Mouse (Mus musculus): ENCODE measurements around the gene Smim15. TPM values are rescaled to one million over a fixed set of nuclear protein-coding genes. Genes with fewer than 3 reads are reported as not detected.

The Smim15 gene
- polyA plus RNA-seq, 1 experiment from 2014 or later, result 84.7 TPM

- Histone ChIP-seq H3K27me3 (ENCODE audit: insufficient read depth, low read length) (no peaks in the 10 kb centered on the region), H3K9ac (replicated peaks; ENCODE audit: low read length) (no peak overlapping the region), H3K4me3 (ENCODE audit: low read length) (no peak overlapping the region), H3K4me2 (replicated peaks; ENCODE audit: low read depth, low read length) (no peak overlapping the region), H3K36me3 (ENCODE audit: insufficient read depth, low read length) (no peaks in the 10 kb centered on the region), H3K4me1 (ENCODE audit: insufficient read depth, low read length) (no peaks in the 10 kb centered on the region), H3K27ac (ENCODE audit: low read length) (no peak overlapping the region), H3K9me3 (ENCODE audit: low read length) (no peaks in the 10 kb centered on the region)
- no peak for ATAC-seq (ENCODE audit: low FRiP score, low TSS enrichment)
- 99% methylated on average over 4 of the region's 4 CpGs for WGBS
Observed at GRCm38 (mm10) chr13:108084086-108084485, 39.8 kb downstream of the Smim15 start.

- no peak overlapping the region for H3K4me3 ChIP-seq (ENCODE audit: low read length)
- no peak overlapping the region for H3K27ac ChIP-seq (ENCODE audit: low read length)
- WGBS, result 82% methylated on average over 5 of the region's 5 CpGs
- no peaks in the 10 kb centered on the region for H3K4me1 ChIP-seq (ENCODE audit: insufficient read depth, low read length)
- H3K9ac ChIP-seq (replicated peaks; ENCODE audit: low read length), result no peak overlapping the region
- no peaks in the 10 kb centered on the region for H3K9me3 ChIP-seq (ENCODE audit: low read length)
- no peak overlapping the region for H3K4me2 ChIP-seq (replicated peaks; ENCODE audit: low read depth, low read length)
- no peak for ATAC-seq (ENCODE audit: low FRiP score, low TSS enrichment)
- H3K27me3 ChIP-seq (ENCODE audit: insufficient read depth, low read length), result no peaks in the 10 kb centered on the region
- no peaks in the 10 kb centered on the region for H3K36me3 ChIP-seq (ENCODE audit: insufficient read depth, low read length)
Observed at GRCm38 (mm10) chr13:108086036-108086435, 41.8 kb downstream of the Smim15 start.

GRCm38 (mm10) chr13:108086724-108087123, 42.5 kb downstream of the Smim15 start:
- Histone ChIP-seq H3K4me1 (ENCODE audit: insufficient read depth, low read length) (no peaks in the 10 kb centered on the region), H3K27me3 (ENCODE audit: insufficient read depth, low read length) (no peaks in the 10 kb centered on the region), H3K9me3 (ENCODE audit: low read length) (no peaks in the 10 kb centered on the region), H3K4me3 (ENCODE audit: low read length) (no peak overlapping the region), H3K27ac (ENCODE audit: low read length) (no peak overlapping the region), H3K9ac (replicated peaks; ENCODE audit: low read length) (no peak overlapping the region), H3K4me2 (replicated peaks; ENCODE audit: low read depth, low read length) (no peak overlapping the region), H3K36me3 (ENCODE audit: insufficient read depth, low read length) (no peaks in the 10 kb centered on the region)
- no peak for ATAC-seq (ENCODE audit: low FRiP score, low TSS enrichment)
- 53% methylated on average over 4 of the region's 4 CpGs for WGBS

- H3K9me3 ChIP-seq (ENCODE audit: low read length), result no peaks in the 10 kb centered on the region
- no peak overlapping the region for H3K4me2 ChIP-seq (replicated peaks; ENCODE audit: low read depth, low read length)
- no peaks in the 10 kb centered on the region for H3K27me3 ChIP-seq (ENCODE audit: insufficient read depth, low read length)
- ATAC-seq (ENCODE audit: low FRiP score, low TSS enrichment), result no peak
- H3K27ac ChIP-seq (ENCODE audit: low read length), result no peak overlapping the region
- WGBS, result 87% methylated on average over 7 of the region's 7 CpGs
- no peaks in the 10 kb centered on the region for H3K36me3 ChIP-seq (ENCODE audit: insufficient read depth, low read length)
- no peak overlapping the region for H3K4me3 ChIP-seq (ENCODE audit: low read length)
- H3K4me1 ChIP-seq (ENCODE audit: insufficient read depth, low read length), result no peaks in the 10 kb centered on the region
- no peak overlapping the region for H3K9ac ChIP-seq (replicated peaks; ENCODE audit: low read length)
Observed at GRCm38 (mm10) chr13:108092290-108092689, 48.0 kb downstream of the Smim15 start.

GRCm38 (mm10) chr13:108094681-108095080, 50.4 kb downstream of the Smim15 start:
- Histone ChIP-seq H3K4me3 (ENCODE audit: low read length) (no peak overlapping the region), H3K4me1 (ENCODE audit: insufficient read depth, low read length) (no peaks in the 10 kb centered on the region), H3K27ac (ENCODE audit: low read length) (no peak overlapping the region), H3K27me3 (ENCODE audit: insufficient read depth, low read length) (no peaks in the 10 kb centered on the region), H3K9ac (replicated peaks; ENCODE audit: low read length) (no peak overlapping the region), H3K36me3 (ENCODE audit: insufficient read depth, low read length) (no peaks in the 10 kb centered on the region), H3K4me2 (replicated peaks; ENCODE audit: low read depth, low read length) (no peak overlapping the region), H3K9me3 (ENCODE audit: low read length) (no peaks in the 10 kb centered on the region)
- 86% methylated on average over 5 of the region's 5 CpGs for WGBS
- ATAC-seq (ENCODE audit: low FRiP score, low TSS enrichment), result no peak

- no peaks in the 10 kb centered on the region for H3K9me3 ChIP-seq (ENCODE audit: low read length)
- H3K4me1 ChIP-seq (ENCODE audit: insufficient read depth, low read length), result peaks cover 3% of the 10 kb centered on the region; the same call in 1 of the 2 replicates
- no peak overlapping the region for H3K27ac ChIP-seq (ENCODE audit: low read length)
- ATAC-seq (ENCODE audit: low FRiP score, low TSS enrichment), result no peak
- no peak overlapping the region for H3K9ac ChIP-seq (replicated peaks; ENCODE audit: low read length)
- H3K4me3 ChIP-seq (ENCODE audit: low read length), result no peak overlapping the region
- no peak overlapping the region for H3K4me2 ChIP-seq (replicated peaks; ENCODE audit: low read depth, low read length)
- H3K36me3 ChIP-seq (ENCODE audit: insufficient read depth, low read length), result no peaks in the 10 kb centered on the region
- WGBS, result 90% methylated on average over 7 of the region's 7 CpGs
- no peaks in the 10 kb centered on the region for H3K27me3 ChIP-seq (ENCODE audit: insufficient read depth, low read length)
Observed at GRCm38 (mm10) chr13:108095617-108096016, 51.4 kb downstream of the Smim15 start.

GRCm38 (mm10) chr13:108096446-108096845, 52.2 kb downstream of the Smim15 start:
- peaks cover 5% of the 10 kb centered on the region; the same call in 1 of the 2 replicates for H3K4me1 ChIP-seq (ENCODE audit: insufficient read depth, low read length)
- no peak overlapping the region for H3K4me2 ChIP-seq (replicated peaks; ENCODE audit: low read depth, low read length)
- ATAC-seq (ENCODE audit: low FRiP score, low TSS enrichment), result no peak
- H3K27me3 ChIP-seq (ENCODE audit: insufficient read depth, low read length), result no peaks in the 10 kb centered on the region
- 55% methylated on average over 7 of the region's 7 CpGs for WGBS
- H3K9me3 ChIP-seq (ENCODE audit: low read length), result no peaks in the 10 kb centered on the region
- H3K4me3 ChIP-seq (ENCODE audit: low read length), result no peak overlapping the region
- H3K9ac ChIP-seq (replicated peaks; ENCODE audit: low read length), result no peak overlapping the region
- no peak overlapping the region for H3K27ac ChIP-seq (ENCODE audit: low read length)
- no peaks in the 10 kb centered on the region for H3K36me3 ChIP-seq (ENCODE audit: insufficient read depth, low read length)

Other genes with a start within 250 kb of the Smim15 start
- gene Ndufaf2, start 114.2 kb downstream of the Smim15 start, polyA plus RNA-seq (2015; fragmentation: Nextera tagmentation; extraction: Ambion mirVana), result 72.0 and 72.6 TPM in 2 replicates
- 15.4 and 16.7 TPM in 2 replicates for gene Ercc8, start 114.3 kb downstream of the Smim15 start, polyA plus RNA-seq (2015; fragmentation: Nextera tagmentation; extraction: Ambion mirVana)
- gene Elovl7, start 170.0 kb downstream of the Smim15 start, polyA plus RNA-seq (2015; fragmentation: Nextera tagmentation; extraction: Ambion mirVana), result 20.5 and 22.0 TPM in 2 replicates